Mouse (Mus musculus) heart, adult 2 months (tissue): ENCODE measurements around the gene Blm. TPM values are rescaled to one million over a fixed set of nuclear protein-coding genes. Genes with fewer than 3 reads are reported as not detected.

Experiments used
- DNase-seq, 2 experiments: peaks; one replicate each; pipeline ENCODE4 v3.0.0; 2021
- H3K27ac ChIP-seq: fragments of 200-600 bp; 2 replicates; pipeline ENCODE4 v1.8.1; 2022
- H3K27me3 ChIP-seq: fragments of 200-500 bp; 2 replicates; pipeline ENCODE4 v1.6.1; 2012; ENCODE audit warnings: mild to moderate bottlenecking, low read length, inconsistent platforms, mixed read lengths; ENCODE audit not compliant: control insufficient read depth, insufficient read depth
- H3K36me3 ChIP-seq: fragments of 200-500 bp; 2 replicates; pipeline ENCODE4 v1.6.1; 2012; ENCODE audit warnings: low read length, inconsistent platforms; ENCODE audit not compliant: control insufficient read depth, insufficient read depth
- H3K4me1 ChIP-seq: fragments of 200-500 bp; 2 replicates; pipeline ENCODE4 v1.6.1; 2011; ENCODE audit warnings: low read length; ENCODE audit not compliant: control insufficient read depth, insufficient read depth
- H3K4me3 ChIP-seq: fragments of 200-600 bp; 2 replicates; pipeline ENCODE4 v1.8.1; 2022
- H3K79me2 ChIP-seq: fragments of 200-500 bp; replicated peaks from 2 replicates; pipeline ENCODE4 v1.6.1; 2012; ENCODE audit warnings: mild to moderate bottlenecking, inconsistent platforms, low read length, moderate library complexity, mixed read lengths; ENCODE audit not compliant: control insufficient read depth, insufficient read depth
- H3K9ac ChIP-seq: fragments of 200-500 bp; 2 replicates; pipeline ENCODE4 v1.6.1; 2012; ENCODE audit warnings: low read depth, mild to moderate bottlenecking, control low read depth, inconsistent platforms, low read length, mixed read lengths
- CTCF ChIP-seq: fragments of 200-600 bp; IDR thresholded peaks from 2 replicates; pipeline ENCODE4 v1.8.1; 2022; ENCODE audit warnings: antibody characterized with exemption, mild to moderate bottlenecking, moderate library complexity
- EP300 ChIP-seq: fragments of 200-500 bp; IDR thresholded peaks from 2 replicates; pipeline ENCODE4 v1.6.1; 2011; ENCODE audit warnings: low read depth, low read length, control low read depth; ENCODE audit not compliant: insufficient read depth
- POLR2A ChIP-seq: fragments of 200-500 bp; IDR thresholded peaks from 2 replicates; pipeline ENCODE4 v1.6.1; 2011; ENCODE audit warnings: mild to moderate bottlenecking, low read depth, low read length, control low read depth; ENCODE audit not compliant: insufficient read depth
- WGBS: fragments of 180-500 bp; shearing (Covaris S2); methylation state at CpG from one replicate; pipeline ENCODE4 v1.1.7; 2018; 5-methylcytosine and 5-hydroxymethylcytosine counted together
- intact Hi-C: fragments of 180-260 bp; cut with DNase I; formaldehyde crosslinking; loops from one replicate; pipeline ENCODE4 v1.15.1; 2025
- polyA plus RNA-seq: library from polyadenylated mRNA; depleted of rRNA; stranded (reverse); fragments of >200 nt; gene quantifications from 2 replicates; pipeline ENCODE4 v1.2.3, GENCODE M21; 2012
- total RNA-seq, 2 experiments: library from RNA; stranded (reverse); gene quantifications; 2 replicates each; pipeline ENCODE4 v1.2.3; 2021

Gene Blm
- total and polyA plus RNA-seq, 3 experiments = 0.59 to 1.3 (median 0.91) TPM

DNA sequence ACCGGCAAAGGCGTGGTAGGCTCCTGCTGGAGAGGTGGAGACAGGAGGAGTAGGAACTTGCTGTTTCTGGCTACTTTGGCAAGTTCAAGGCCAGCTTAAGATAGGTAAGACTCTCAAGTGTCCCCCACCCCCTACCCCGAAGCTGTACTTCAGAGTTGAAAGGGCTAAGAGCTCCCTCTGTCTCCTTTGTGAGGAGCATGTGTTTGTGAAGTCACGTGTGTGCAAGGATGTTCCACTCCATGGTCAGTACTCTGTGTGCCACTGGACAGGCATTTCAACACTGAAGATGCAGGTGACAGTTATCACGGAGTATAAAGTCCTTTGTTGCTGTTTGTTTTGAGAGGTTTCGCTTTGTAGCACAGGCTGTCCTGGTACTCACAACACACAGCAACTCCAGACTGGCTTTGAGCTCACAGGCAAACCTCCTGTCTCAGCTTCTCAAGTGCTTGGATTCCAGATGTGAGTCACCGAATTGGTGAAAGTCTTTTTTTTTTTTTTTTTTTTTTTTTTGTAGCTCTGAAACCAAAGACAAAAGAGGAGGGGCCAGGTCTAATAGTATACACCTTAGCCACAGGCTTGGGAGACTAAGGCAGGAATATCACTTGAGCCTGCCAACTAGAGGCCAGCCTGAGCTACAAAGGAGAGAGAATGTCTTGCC, 88.6 kb downstream of the Blm start:
- DNase-seq = no peak
- Histone ChIP-seq H3K9ac (no peak overlapping the region), H3K27me3 (no peaks in the 10 kb centered on the region), H3K4me3 (no peak overlapping the region), H3K36me3 (no peaks in the 10 kb centered on the region), H3K79me2 (no peaks in the 10 kb centered on the region), H3K27ac (peak overlapping the region; percentile 69), H3K4me1 (peaks cover 17% of the 10 kb centered on the region)
- intact Hi-C loops = no loop called here
- WGBS = 60% methylated on average over 7 of the region's 7 CpGs
- TF ChIP-seq POLR2A (no peak), EP300 (0 out of 2 replicates have a peak, but pooled peaks have one; percentile 34), CTCF (no peak)

DNA sequence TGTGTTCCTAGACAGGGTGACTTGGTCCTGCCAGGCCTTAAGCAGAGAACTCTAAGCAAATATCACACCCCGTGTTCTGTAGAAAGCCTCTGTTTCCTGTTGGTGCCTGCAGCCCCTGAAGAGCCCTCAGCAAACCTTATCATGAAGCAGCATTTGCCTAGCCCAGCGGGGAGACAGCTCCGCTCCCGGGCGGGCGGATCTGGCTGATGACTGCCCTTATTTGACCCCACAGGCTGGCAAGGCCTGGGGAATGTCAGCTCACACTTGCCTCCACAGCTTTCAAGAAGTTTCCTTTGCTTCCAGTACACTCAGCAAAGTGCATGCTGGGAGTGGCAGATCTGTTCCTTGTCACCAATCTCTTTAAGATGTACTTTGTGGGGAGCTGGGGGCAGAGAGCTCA, 89.4 kb downstream of the Blm start:
- WGBS = 38% methylated on average over 6 of the region's 6 CpGs
- H3K9ac ChIP-seq = no peak overlapping the region
- peak; percentile 73 to 83 for DNase-seq
- H3K79me2 ChIP-seq = no peaks in the 10 kb centered on the region
- peak overlapping the region; percentile 69 for H3K27ac ChIP-seq
- H3K4me1 ChIP-seq = peaks cover 17% of the 10 kb centered on the region
- no peaks in the 10 kb centered on the region for H3K27me3 ChIP-seq
- no peak overlapping the region for H3K4me3 ChIP-seq
- intact Hi-C loops = loop anchor here (2.0 kb wide), 1 partner anchor 45 kb away; no protein-coding TSS in a partner anchor
- no peaks in the 10 kb centered on the region for H3K36me3 ChIP-seq
- TF ChIP-seq POLR2A = no peak
- no peak for TF ChIP-seq CTCF
- TF ChIP-seq EP300 = peak; percentile 94

DNA sequence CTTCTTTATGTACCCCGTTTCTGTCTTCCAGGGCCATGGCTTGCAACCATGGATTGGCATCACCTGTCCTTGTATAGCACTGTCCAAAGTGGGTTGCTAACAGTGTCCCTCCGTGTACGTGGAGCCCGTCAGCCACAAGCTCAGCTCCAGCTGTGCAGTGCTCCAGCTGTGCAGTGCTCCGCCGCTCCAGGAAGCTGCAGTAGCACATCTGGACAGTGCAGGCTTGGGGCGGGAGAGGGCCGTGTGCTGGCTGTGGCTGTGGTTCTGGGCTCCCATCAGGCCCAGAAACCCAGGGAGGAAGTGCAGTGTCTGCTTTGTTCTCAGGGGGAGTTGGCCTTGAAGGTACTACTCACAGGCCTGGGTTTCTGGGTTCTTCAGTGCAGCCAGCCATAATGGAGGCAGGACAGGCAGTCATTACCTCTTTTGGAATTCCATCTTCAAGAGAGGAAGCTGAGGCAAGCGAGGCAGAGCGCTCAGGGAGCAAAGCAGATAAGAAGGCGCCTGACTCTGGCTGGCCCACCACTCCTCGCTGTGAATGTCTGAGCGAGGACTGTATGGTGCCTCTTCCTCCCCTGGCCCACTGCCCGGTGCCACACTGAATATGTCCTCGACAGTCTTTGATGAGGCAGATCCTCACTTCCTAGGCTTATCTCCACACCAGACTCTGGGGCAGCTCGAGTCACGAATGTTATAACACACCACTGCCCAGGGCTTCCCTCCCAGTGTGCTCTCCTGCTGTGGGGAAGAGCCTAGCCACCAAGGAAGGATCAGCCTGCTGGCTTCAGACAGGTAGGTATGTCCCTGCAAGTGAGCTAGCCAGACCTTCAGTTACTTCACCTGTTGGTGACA, 90.3 kb downstream of the Blm start:
- intact Hi-C loops = loop anchor here (2.0 kb wide), 1 partner anchor 44 kb away; no protein-coding TSS in a partner anchor
- Histone ChIP-seq H3K4me1 (peaks cover 19% of the 10 kb centered on the region), H3K36me3 (no peaks in the 10 kb centered on the region), H3K79me2 (no peaks in the 10 kb centered on the region), H3K27me3 (no peaks in the 10 kb centered on the region), H3K27ac (peak overlapping the region; percentile 69), H3K9ac (peak overlapping the region; percentile 24; the same call in 1 of the 2 replicates), H3K4me3 (no peak overlapping the region)
- DNase-seq = peak in 1 of 2 experiments; percentile 36
- 32% methylated on average over 17 of the region's 17 CpGs for WGBS
- TF ChIP-seq POLR2A (no peak), EP300 (0 out of 2 replicates have a peak, but pooled peaks have one; percentile 16)

DNA sequence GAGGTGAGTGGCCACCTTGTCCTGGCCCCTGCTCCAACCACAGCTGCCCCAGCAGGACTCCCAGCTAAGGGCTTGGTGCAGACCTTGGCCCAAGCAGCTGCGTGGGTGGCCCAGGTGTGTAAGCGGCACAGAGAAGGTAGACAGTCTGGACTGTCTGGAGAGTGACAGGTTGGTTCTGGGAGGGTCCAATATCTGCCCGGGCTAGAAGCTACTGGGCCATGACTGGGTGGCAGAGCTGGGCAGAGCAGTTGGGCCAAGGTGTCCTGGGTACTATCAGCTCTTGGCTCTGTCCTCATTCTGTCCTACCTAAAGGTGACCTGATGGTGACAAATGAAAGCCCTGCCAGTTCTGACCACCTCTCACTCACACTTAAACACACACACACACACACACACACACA, 91.8 kb downstream of the Blm start:
- no peak for DNase-seq
- Histone ChIP-seq H3K79me2 (no peaks in the 10 kb centered on the region), H3K9ac (no peak overlapping the region), H3K4me1 (peaks cover 21% of the 10 kb centered on the region), H3K27me3 (no peaks in the 10 kb centered on the region), H3K4me3 (no peak overlapping the region), H3K36me3 (no peaks in the 10 kb centered on the region), H3K27ac (no peak overlapping the region)
- intact Hi-C loops = no loop called here
- TF ChIP-seq POLR2A (no peak), CTCF (no peak), EP300 (no peak)
- WGBS = 85% methylated on average over 3 of the region's 3 CpGs

DNA sequence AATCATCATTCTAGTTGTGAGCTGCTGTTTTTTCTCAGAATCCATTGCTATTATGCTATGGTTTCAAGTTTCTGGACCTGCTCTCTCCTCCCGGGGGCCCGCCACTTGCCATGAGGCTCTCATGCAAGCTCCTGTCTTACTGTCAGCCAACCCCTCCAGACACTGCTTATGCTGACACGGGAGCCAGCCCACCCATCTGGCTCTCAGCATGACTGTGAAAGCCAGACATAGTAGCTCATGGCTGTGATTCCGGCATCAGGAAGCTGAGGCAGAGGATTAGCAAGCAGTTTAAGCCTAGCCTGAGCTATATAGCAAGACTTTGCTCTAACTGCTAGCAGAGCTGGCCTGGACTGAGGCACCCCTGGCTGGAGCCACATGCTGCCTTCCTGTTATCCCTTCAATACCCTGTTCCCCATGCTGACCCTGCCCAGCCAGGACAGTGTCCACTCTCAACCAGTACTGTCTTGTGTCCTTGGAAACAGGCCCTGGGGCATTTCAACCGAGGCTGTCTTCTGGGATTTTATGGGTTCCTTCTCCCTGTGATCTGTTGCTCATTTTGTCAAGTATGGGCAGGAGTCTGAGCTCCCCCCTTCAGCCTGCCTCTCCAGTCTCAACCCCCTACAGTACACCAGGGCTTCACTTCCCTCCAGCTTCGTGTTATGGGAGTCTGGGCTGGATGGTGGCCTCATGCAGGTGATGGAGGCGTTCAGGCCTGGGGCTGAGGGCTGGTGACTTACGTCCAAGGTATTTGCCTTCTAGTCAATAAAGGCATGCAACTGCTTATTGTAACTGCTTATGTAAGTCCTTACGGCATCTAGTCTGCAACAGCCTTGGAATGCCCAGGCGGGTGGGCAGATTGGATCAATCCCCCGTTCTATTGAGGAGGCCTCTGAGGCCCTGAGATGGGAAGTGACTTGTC, 92.7 kb downstream of the Blm start:
- Histone ChIP-seq H3K9ac (no peak overlapping the region), H3K79me2 (no peaks in the 10 kb centered on the region), H3K4me3 (no peak overlapping the region), H3K36me3 (no peaks in the 10 kb centered on the region), H3K27ac (no peak overlapping the region), H3K27me3 (no peaks in the 10 kb centered on the region), H3K4me1 (peaks cover 21% of the 10 kb centered on the region)
- intact Hi-C loops = no loop called here
- WGBS = 77% methylated on average over 11 of the region's 11 CpGs
- no peak for DNase-seq
- no peak for TF ChIP-seq EP300
